Mouse (Mus musculus) hematopoietic stem cell, adult 5-6 weeks (primary cell): Measurements from ENCODE around the gene Snorc. TPM values are rescaled to one million over a fixed set of nuclear protein-coding genes. Genes with fewer than 3 reads are reported as not detected.
A peak's percentile ranks its signal among the peaks of the same experiment; 100 is the strongest.

ENCODE experiments used
- ATAC-seq, 2 experiments: fragments of 125-278 bp in 1 of 2; replicated peaks in 1 of 2; 2 replicates each; pipeline ENCODE4 v1.8.0; 2016 to 2017; ENCODE audit warnings: inconsistent platforms in 2 of 2, mild to moderate bottlenecking in 2 of 2, moderate number of reproducible peaks in 2 of 2, low read depth in 1 of 2, moderate TSS enrichment in 1 of 2; ENCODE audit not compliant: low FRiP score in 2 of 2, poor library complexity in 2 of 2, severe bottlenecking in 2 of 2, insufficient read depth in 1 of 2, low TSS enrichment in 1 of 2
- total RNA-seq: library from RNA; stranded (forward); fragments of 172-1452, 232-1000 nt; gene quantifications from 2 replicates; pipeline ENCODE4 v1.2.3, GENCODE M21; 2017

The Snorc gene
- total RNA-seq, 1 experiment from 2014 or later = not detected

DNA sequence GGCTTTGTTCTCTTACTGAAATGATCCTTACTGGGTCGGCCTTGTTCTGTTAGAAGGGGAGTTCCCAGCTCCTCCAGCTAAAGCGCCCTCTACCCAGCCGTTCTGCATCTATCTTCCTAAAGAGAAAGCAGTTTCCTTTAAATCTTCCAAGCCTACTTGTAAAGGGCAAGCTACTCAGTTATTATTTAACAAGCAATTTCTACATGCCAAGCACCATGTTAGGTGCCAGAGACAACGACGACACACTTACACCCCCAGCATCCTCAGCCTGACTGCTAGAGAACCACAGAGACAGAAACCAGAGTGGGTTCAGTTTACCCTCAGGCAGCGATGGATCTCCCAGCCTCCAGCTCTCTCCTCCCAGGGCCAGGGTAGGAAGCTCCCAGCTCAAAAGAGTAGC is 37.8 kb downstream of the Snorc start:
- ATAC-seq = no peak

DNA sequence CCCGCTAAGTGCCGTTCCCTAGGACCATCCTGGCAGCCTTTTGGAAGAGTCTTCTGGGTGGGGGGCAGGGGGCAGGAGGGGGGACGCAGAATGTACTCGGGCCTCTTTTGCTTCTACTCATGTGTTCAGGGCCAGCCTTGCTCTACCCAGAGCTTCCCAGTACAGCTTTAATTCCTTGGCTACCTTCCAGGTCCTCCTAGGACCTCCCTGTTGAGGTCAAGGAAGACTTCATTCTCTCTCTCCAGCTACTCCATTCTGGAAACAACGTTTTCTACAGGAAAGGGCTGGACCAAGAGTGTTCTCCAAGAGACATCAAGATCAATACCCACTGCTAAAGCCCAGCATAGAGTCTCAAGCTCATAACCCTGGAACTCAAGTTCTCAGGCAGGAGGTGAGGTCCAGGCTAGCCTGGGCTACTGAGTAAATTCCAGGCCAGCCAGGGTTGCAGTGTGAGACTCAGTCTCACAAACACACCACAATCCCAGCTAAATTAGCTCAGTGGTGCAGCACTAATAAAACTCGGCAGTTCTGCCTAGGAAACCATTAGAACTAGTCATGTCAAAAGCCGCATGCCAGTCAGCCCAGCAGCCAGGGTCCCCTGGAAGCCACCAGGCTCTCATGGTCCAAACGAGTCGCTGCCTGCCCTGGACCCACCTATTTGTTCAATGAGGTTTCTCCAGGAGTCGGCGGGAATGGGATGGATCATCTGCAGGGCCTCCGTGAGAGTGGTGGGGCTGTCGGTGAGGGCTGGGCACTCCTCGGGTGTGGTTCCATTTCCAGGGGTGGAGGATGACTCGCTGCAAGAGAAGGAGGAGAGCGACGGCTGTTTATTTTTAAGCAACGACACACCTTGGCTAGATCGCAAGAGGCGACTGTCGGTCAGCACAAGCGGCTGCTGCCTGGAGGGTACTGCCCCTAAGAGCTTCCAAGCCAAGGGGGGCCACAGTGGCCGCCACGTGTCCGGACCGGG is 38.8 kb downstream of the Snorc start:
- no peak for ATAC-seq

DNA sequence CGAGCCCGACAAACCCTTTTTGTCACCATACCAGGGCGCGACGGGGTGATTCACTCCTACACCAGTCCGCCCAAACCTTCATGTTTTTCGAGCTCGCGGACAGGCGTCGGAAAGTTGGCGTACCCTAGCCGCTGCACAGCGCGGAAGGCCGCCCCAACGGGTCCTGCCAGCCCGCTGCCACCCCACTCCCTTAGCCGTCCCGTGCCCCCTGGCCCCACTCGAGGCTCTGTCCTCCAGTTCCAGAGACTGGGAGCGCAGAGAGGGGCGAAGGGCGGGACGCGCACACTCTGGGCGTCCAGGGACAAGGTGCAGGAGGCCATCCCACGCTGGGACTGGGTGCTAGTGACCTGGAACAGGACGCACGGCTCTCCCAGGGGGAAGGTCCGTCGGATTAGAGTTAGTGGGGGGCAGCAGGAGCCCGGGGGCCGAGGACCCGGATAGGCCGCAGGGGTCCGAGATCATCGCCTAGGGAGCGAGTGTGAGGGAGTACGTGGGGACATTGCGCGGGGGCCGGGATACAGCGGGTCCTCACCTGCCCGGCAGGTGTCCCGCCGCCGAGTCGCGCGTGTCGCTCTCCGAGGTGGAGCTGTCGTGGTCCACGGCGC is 39.6 kb downstream of the Snorc start, which contains the start of gene Neu2:
TSS of gene Neu2 (plus strand) at position 329 of the 605 bp plus-strand sequence.
- peak; percentile 12 to 29; a peak in 2 of 4 replicates for ATAC-seq

GRCm38 (mm10) chr1:87510166-87510691 is 40.2 kb downstream of the Snorc start:
- no peak; a peak in 1 of 4 replicates for ATAC-seq

DNA sequence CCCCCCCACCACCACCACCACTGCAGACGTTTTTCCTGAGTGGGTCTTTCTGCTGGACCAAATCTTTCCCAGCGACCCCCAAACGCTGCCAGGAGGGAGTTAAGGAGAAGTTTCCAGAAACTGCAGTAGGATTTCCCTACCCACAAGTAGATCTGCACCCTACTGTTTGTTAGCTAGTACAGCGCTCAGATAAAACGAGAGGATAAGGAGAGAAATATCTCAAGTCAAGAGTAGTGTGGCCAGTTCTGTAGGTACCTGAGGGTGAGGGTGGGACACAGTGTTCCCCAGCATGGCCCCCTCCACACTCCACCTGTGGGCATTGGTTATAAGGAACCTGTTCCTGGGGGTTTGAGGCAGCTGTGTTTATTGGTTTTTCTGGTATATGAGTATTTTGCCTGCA is 40.8 kb downstream of the Snorc start:
- ATAC-seq = no peak

DNA sequence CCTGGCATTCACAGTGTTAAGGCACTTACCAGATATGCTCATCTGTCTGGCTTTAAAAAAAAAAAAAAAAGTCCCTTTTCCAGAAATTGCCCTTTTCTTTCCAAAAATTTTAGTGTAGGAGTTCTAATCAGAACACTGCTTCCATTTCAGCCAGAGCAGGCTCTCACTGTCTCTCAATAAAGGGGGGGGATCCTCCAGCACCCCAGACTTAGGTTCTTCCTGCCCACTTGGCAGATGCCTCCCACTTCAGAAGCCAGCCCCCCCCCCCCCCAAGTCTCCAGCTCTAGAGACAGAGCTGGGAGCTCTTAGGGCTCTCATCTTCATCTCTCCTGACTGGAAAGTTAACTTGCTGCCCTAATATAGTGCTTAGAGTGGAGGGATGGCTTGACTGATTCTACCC is 50.4 kb downstream of the Snorc start:
- ATAC-seq = no peak

- no peak for ATAC-seq
These were observed 51.5 kb downstream of the Snorc start for GRCm38 (mm10) chr1:87521523-87521922.

- no peak for ATAC-seq
These were observed 55.0 kb downstream of the Snorc start for GRCm38 (mm10) chr1:87525041-87525440.

Other genes with a start within 250 kb of the Snorc start
- gene Efhd1, start 205.9 kb upstream of the Snorc start, total RNA-seq = not detected in 2 replicates
- 109 and 147 TPM in 2 replicates for gene Gigyf2, start 143.3 kb upstream of the Snorc start, total RNA-seq
- not detected in 2 replicates for gene Kcnj13, start 75.5 kb upstream of the Snorc start, total RNA-seq
- not detected in 2 replicates for gene Neu2, start 39.6 kb downstream of the Snorc start, total RNA-seq
- not detected in 2 replicates for gene Ngef, start 103.6 kb downstream of the Snorc start, total RNA-seq
- gene Inpp5d, start 150.0 kb downstream of the Snorc start, total RNA-seq = 113 and 132 TPM in 2 replicates